Mouse (Mus musculus) stomach, adult 2 months (tissue): ENCODE results near the gene Rhpn2. TPM values are rescaled to one million over a fixed set of nuclear protein-coding genes. Genes with fewer than 3 reads are reported as not detected.

ENCODE experiments used
- polyA plus RNA-seq: library from polyadenylated mRNA; depleted of rRNA; stranded (reverse); fragments of >200 nt; gene quantifications from 2 replicates; pipeline ENCODE4 v1.2.3, GENCODE M21; 2012; rRNA removed

Rhpn2 gene
- 10.7 and 15.0 TPM in 2 replicates for polyA plus RNA-seq

GRCm38 (mm10) chr7:35333692-35334526 lies at the start of gene Rhpn2:
Rhpn2 (plus strand) TSS chr7:35334170.

GRCm38 (mm10) chr7:35317729-35318609 lies 16.0 kb upstream of the Rhpn2 start, which contains the start of gene Gpatch1:
Gpatch1 (minus strand) TSS chr7:35318440.

GRCm38 (mm10) chr7:35396542-35397168 lies 62.7 kb downstream of the Rhpn2 start, which contains the start of the genes Faap24 and Cep89:
Faap24 (minus strand) TSS chr7:35396836.
Cep89 (plus strand) TSS chr7:35397035.

Other genes with a start within 250 kb of the Rhpn2 start
- gene Cebpa, start 214.9 kb upstream of the Rhpn2 start, polyA plus RNA-seq, result 38.2 and 91.6 TPM in 2 replicates
- gene Slc7a10, start 147.8 kb upstream of the Rhpn2 start, polyA plus RNA-seq, result 1.1 TPM in 2 replicates
- 5.8 and 8.3 TPM in 2 replicates for gene Lrp3, start 118.7 kb upstream of the Rhpn2 start, polyA plus RNA-seq
- gene Gpatch1, start 15.7 kb upstream of the Rhpn2 start, polyA plus RNA-seq, result 0.72 and 0.93 TPM in 2 replicates
- 2.3 and 3.0 TPM in 2 replicates for gene Faap24, start 62.7 kb downstream of the Rhpn2 start, polyA plus RNA-seq
- gene Cep89, start 62.9 kb downstream of the Rhpn2 start, polyA plus RNA-seq, result 5.0 and 8.3 TPM in 2 replicates
- 0.02 TPM in 1 of 2 replicates, not detected in the other for gene Slc7a9, start 114.6 kb downstream of the Rhpn2 start, polyA plus RNA-seq
- not detected in 2 replicates for gene Tdrd12, start 203.6 kb downstream of the Rhpn2 start, polyA plus RNA-seq
- gene Nudt19, start 222.1 kb downstream of the Rhpn2 start, polyA plus RNA-seq, result 21.2 and 54.4 TPM in 2 replicates